Comparison of ENCODE assay signal across 7 mouse cellular contexts in the genomic region with DNA sequence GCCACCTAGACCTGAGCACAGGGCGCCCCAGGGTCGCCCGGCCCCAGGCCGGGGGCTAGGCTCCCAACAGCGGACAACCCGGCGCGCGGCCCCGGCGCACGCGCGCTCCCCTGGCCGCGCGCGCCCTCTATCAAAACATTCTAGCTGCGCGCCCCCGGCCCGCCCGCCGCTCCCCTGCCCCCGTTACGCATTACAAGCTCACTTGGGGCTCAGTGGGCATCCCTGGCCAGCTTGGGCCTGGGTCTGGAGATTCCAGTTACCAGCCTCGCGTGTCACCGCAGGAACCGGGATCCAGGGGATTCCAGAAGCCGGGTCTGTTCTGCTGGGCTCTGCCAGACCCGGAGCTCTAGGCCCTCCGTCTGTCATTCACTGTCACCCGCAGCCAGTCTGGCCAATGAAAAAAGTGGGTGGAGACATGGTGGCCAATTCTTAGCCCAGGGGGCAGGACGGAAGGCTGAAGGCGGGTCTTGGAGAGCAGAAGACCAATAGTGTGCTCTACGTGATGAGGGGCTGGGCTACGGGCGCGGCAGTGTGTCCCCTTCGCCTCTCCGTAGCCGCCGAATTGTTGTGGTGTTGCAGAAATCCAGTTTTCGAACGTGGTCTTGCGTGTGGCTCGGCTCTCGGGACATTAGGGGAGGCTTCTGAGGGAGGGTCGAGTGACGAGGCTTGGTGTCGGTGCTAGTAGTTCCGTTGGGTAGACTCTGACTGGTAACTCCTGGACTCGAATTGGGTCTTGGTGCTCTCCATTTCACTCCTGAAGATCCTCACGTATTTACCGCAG. TPM values are rescaled to one million over a fixed set of nuclear protein-coding genes. Genes with fewer than 3 reads are reported as not detected.
A peak's percentile ranks its signal among the peaks of the same experiment; 100 is the strongest.
DNase-seq lines count a peak whose midpoint lies in the region; ATAC-seq lines count a peak whose summit lies in the region.

TSS of gene Ankzf1 (plus strand) at position 530 of the 781 bp plus-strand sequence.
TSS of gene Atg9a (minus strand) at position 575 of the 781 bp plus-strand sequence.

- H3K27ac ChIP-seq in embryonic facial prominence, embryonic 11.5 days (replicated peaks; ENCODE audit: low read depth, low read length), result peak within 1 kb of the TSS; percentile 64
- peak within 1 kb of the TSS; percentile 85 for H3K27ac ChIP-seq in limb, embryonic 10.5 days
- H3K27ac ChIP-seq in midbrain, embryonic 13.5 days, result peak within 1 kb of the TSS; percentile 93

- H3K27me3 ChIP-seq in embryonic facial prominence, embryonic 11.5 days (ENCODE audit: control insufficient read depth, insufficient read depth, low read length), result no peaks in the 10 kb centered on the region
- no peaks in the 10 kb centered on the region for H3K27me3 ChIP-seq in limb, embryonic 10.5 days (ENCODE audit: low read depth, poor library complexity, severe bottlenecking)
- H3K27me3 ChIP-seq in midbrain, embryonic 13.5 days, result no peaks in the 10 kb centered on the region

- H3K4me3 ChIP-seq in embryonic facial prominence, embryonic 11.5 days (ENCODE audit: low read depth, low read length), result peak within 1 kb of the TSS; percentile 70
- H3K4me3 ChIP-seq in limb, embryonic 10.5 days, result peak within 1 kb of the TSS; percentile 79
- H3K4me3 ChIP-seq in midbrain, embryonic 13.5 days (replicated peaks), result peak within 1 kb of the TSS; percentile 82

- H3K9me3 ChIP-seq in embryonic facial prominence, embryonic 11.5 days (replicated peaks; ENCODE audit: control insufficient read depth, low read length), result no peaks in the 10 kb centered on the region
- H3K9me3 ChIP-seq in limb, embryonic 10.5 days (replicated peaks), result no peaks in the 10 kb centered on the region
- H3K9me3 ChIP-seq in midbrain, embryonic 13.5 days, result no peaks in the 10 kb centered on the region

- H3K4me2 ChIP-seq in embryonic facial prominence, embryonic 11.5 days (ENCODE audit: low read depth, low read length), result peak within 1 kb of the TSS; percentile 93
- peak within 1 kb of the TSS; percentile 94 for H3K4me2 ChIP-seq in midbrain, embryonic 13.5 days (replicated peaks)

- no peaks in the 10 kb centered on the region for H3K4me1 ChIP-seq in embryonic facial prominence, embryonic 11.5 days (ENCODE audit: control insufficient read depth, insufficient read depth, low read length)
- peaks cover 19% of the 10 kb centered on the region for H3K4me1 ChIP-seq in limb, embryonic 10.5 days
- H3K4me1 ChIP-seq in midbrain, embryonic 13.5 days (replicated peaks), result peaks cover 30% of the 10 kb centered on the region

- under 1% methylated on average over 56 of the region's 56 CpGs for WGBS in embryonic facial prominence, embryonic 11.5 days
- WGBS in limb, embryonic 10.5 days, result under 1% methylated on average over 56 of the region's 56 CpGs
- 0% methylated on average over 56 of the region's 56 CpGs for WGBS in midbrain, embryonic 13.5 days

- no peaks in the 10 kb centered on the region; the same call in 1 of the 2 replicates for H3K36me3 ChIP-seq in embryonic facial prominence, embryonic 11.5 days (replicated peaks; ENCODE audit: control insufficient read depth, insufficient read depth, low read depth, low read length)
- H3K36me3 ChIP-seq in limb, embryonic 10.5 days, result peaks cover 35% of the 10 kb centered on the region
- peaks cover 37% of the 10 kb centered on the region for H3K36me3 ChIP-seq in midbrain, embryonic 13.5 days

- peak; percentile 99 for ATAC-seq in embryonic facial prominence, embryonic 11.5 days (replicated peaks; ENCODE audit: insufficient number of reproducible peaks, low FRiP score, low TSS enrichment, low read depth)
- peak; percentile 82 for ATAC-seq in granulocyte monocyte progenitor cell, adult 5-6 weeks (replicated peaks; ENCODE audit: poor library complexity, severe bottlenecking)
- peak; percentile 99 for ATAC-seq in midbrain, embryonic 13.5 days

- H3K9ac ChIP-seq in embryonic facial prominence, embryonic 11.5 days (replicated peaks; ENCODE audit: low read length), result peak within 1 kb of the TSS; percentile 79
- peak within 1 kb of the TSS; percentile 96 for H3K9ac ChIP-seq in midbrain, embryonic 13.5 days (replicated peaks)

- DNase-seq in adrenal gland, postnatal 14 days, result peak; percentile 97
- peak; percentile 97 for DNase-seq in embryonic facial prominence, embryonic 11.5 days (ENCODE audit: low spot score)
- peak; percentile 99 for DNase-seq in kidney, adult 11 months
- peak; percentile 89 for DNase-seq in limb, embryonic 10.5 days (ENCODE audit: low spot score)
- peak; percentile 93 for DNase-seq in spleen, adult 12 weeks (ENCODE audit: low spot score)

RNA-seq across cellular contexts. Expression of gene Ankzf1, which starts in this region (rescaled TPM):
- total RNA-seq in adrenal gland, postnatal 14 days (2021), result 14.4 and 19.8 TPM in 2 replicates
- polyA plus RNA-seq in embryonic facial prominence, embryonic 11.5 days (2014; fragmentation: Nextera tagmentation; extraction: Ambion mirVana), result 16.8 TPM in 2 replicates
- 11.3 and 11.6 TPM in 2 replicates for total RNA-seq in granulocyte monocyte progenitor cell, adult 5-6 weeks (2014; fragmentation: Nextera tagmentation)
- 20.0 and 20.9 TPM in 2 replicates for total RNA-seq in granulocyte monocyte progenitor cell, adult 5-6 weeks (2017)
- 22.0 and 24.8 TPM in 2 replicates for polyA plus RNA-seq in limb, embryonic 10.5 days (2016; fragmentation: Nextera tagmentation; extraction: Ambion mirVana)
- polyA plus RNA-seq in midbrain, embryonic 13.5 days (2015; fragmentation: Nextera tagmentation; extraction: Ambion mirVana), result 23.9 and 27.5 TPM in 2 replicates

RNA-seq across cellular contexts. Expression of gene Atg9a, which starts in this region (rescaled TPM):
- 36.0 and 36.4 TPM in 2 replicates for total RNA-seq in adrenal gland, postnatal 14 days (2021)
- polyA plus RNA-seq in embryonic facial prominence, embryonic 11.5 days (2014; fragmentation: Nextera tagmentation; extraction: Ambion mirVana), result 12.9 and 17.1 TPM in 2 replicates
- total RNA-seq in granulocyte monocyte progenitor cell, adult 5-6 weeks (2014; fragmentation: Nextera tagmentation), result 21.5 and 25.7 TPM in 2 replicates
- 5.1 and 13.4 TPM in 2 replicates for total RNA-seq in granulocyte monocyte progenitor cell, adult 5-6 weeks (2017)
- polyA plus RNA-seq in limb, embryonic 10.5 days (2016; fragmentation: Nextera tagmentation; extraction: Ambion mirVana), result 19.1 and 23.9 TPM in 2 replicates
- 39.8 and 43.1 TPM in 2 replicates for polyA plus RNA-seq in midbrain, embryonic 13.5 days (2015; fragmentation: Nextera tagmentation; extraction: Ambion mirVana)

Comparison
In these comparisons a context has a peak if more than half of its experiments do, and no peak if none do; other contexts are left out.
1. Peak in every context shown above with its lines: DNase-seq, ATAC-seq, H3K4me3 ChIP-seq and H3K27ac ChIP-seq.